Mouse (Mus musculus): ENCODE data around the gene Pfn3. TPM values are rescaled to one million over a fixed set of nuclear protein-coding genes. Genes with fewer than 3 reads are reported as not detected.

Pfn3 gene
- total RNA-seq (2021) = not detected
- long read RNA-seq, experiment 1 = 0 reads
- long read RNA-seq, experiment 2 = 0 reads

DNA sequence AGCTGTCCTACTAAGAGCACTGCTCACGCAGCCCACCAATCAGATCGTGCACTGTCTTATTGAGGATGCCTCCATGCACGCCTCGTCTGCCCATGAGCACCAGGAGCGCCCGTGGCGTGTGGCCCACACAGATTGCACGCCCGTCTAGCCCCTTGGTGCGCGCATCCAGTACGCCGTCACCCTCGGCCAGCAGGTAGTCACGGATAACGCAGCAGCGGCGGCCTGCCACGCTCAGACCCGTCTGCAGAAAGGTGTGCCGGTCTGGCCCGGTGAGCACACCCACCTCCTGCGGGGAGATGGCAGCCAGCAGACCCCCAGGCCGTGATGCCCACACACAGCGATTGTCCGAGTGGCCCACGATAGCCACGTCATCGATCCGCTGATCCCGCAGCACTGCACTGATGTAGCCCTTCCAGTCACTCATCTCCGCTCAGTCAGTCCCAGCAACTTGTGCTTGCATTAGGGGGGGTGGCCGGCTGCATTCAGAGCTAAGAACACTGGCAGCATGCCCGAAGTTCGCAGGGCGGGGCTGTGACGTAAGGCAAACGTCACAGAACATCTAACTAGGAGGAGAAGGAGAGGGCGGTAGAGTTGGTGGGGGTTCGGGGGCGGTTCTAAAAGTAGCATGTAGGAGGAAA lies at the start of gene Pfn3:
Pfn3 (minus strand) TSS at position 490 of the 638 bp plus-strand sequence.
- DNase-seq = peak in 1 of 2 experiments; percentile 19

DNA sequence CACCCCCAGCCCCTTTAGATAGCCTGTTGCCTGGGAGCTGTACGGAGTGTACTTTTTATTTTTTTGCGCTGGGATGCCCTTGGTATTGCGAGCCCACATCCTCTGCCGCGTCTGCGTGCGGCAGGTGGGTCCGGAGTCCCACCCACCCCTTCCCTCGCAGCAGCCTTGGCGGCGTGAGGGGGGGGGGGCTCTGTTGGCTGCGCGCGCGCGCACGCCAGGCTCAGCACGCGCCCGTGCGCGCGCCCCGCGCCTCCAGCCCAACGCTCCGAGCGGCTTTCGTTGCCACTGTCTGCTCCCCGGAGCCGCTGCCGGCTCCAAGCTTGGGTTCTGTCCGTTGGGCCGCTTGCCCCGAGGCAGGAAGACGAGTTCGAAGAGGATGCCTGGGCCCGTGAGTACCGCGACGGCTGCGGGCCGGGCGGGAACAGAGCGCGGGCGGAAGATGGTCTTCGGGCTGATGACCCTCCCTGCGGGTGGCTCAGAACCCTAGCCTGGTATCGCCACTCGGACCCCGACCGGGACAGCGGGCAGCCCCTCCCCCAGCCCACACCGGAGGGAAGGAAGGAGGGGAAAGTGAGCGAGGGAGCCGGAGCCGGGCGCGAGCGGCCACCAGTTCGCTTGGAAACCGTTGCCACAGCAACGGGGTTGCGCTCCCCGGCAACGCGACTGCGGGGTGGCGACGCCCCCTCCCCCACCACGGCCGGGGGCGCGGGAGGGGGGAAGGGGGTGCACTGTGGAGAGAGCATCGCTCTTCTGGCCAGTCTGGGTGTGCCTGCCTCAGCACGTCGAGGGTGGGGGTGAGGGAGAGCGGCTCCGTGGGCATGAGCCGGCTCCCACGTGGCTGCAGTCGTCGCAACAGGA lies 49.2 kb upstream of the Pfn3 start, which contains the start of gene Prr7:
Prr7 (plus strand) TSS at position 241 of the 858 bp plus-strand sequence.
- DNase-seq = peak in 1 of 2 experiments; percentile 49

DNA sequence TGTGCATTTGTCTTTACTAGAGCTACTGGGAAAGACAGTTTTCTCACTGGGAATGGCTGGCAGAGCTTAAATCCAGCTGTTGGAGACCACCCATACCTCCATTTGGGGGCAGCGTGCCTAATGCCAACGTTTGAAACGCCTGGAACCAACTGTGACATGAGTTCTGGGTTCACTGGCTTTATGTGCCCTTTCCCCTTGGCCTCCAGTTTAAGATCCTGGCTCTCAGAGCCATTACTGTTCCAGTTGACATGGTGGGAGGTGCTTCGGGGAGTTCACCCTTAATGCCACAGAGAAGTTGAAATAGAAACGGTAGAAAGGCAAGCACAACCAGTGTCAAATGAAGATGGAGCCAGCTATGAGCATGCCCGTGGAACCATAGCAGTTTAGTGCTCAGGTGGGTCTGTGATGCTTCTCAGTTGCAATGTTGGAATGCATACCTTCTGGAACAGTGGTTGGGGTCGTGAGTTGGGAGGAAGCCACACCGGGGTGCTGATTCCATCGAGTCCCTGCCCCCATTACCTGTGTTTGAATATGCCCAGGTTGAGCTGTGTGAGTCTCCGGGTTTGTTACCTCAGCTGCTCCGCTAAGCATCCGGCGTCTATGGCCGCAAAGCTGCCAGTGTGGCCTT lies 48.5 kb upstream of the Pfn3 start:
- DNase-seq = peak in 1 of 2 experiments; percentile 33

DNA sequence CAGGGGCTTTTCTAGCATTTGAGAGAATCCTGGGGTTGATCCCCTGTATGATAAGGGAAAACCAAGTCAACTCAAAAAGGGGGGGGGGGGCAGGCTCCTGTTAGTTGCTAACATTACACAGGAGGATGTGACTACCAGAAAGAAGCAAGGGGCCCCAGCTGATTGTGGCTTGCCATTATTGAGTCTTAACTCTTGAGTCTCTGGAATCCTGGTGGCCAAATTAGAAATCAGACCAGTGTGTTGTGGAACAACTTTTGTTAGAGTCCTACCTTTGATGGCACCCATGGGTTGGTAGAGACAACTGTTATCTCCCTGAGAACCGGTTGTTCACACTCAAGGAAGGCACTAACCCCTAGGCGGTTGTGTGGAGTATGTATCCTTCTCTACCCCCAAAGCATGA lies 47.9 kb upstream of the Pfn3 start:
- DNase-seq = no peak

DNA sequence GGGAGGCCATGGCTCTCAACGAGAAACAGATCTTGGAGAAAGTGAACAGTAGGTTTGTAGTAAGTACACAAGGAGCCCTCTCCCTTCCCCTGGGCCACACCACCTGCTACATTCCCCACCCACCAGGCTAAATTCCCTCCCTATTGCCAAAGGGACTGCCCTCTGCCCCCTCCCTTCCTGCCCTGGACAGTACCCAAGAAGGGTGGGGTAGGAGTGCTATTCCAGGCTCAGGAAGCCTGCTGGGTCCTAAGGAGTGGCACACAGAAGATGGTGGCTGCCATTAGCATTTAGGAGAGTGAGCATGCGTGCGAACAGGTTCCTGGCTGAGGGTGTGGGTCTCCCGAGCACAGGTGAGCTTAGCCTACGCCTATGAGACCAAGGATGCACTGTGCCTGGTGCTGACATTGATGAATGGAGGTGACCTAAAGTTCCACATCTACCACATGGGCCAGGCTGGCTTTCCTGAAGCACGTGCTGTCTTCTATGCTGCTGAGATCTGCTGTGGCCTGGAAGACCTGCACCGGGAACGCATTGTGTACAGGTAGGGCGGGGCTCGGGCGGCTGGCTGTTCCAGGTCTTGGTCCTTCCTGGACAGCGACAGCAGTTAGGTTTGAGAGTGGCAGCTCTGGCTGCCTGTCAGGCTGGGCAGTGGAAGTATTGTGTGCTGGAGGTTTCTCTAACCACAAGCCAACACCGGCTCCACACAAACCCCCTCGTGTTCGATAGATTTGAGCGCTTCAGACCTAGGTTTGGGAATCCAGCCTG lies 36.9 kb upstream of the Pfn3 start:
- peak; percentile 68 to 78 for DNase-seq

DNA sequence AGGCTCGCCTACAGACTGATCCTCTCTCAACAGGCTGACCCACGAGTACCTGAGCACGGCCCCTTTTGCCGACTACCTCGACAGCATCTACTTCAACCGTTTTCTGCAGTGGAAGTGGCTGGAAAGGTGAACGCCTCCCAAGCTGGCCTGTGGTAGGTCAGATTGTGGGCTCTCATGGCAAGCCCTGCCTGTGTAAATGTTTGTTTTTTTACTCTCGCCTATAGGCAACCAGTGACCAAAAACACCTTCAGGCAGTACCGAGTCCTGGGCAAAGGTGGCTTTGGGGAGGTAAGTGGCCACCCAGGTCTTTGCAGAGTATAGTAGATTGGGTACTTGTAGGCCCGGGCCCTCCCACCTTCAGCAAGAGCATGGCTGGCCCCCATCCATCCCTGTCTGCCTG lies 36.3 kb upstream of the Pfn3 start:
- DNase-seq = no peak

DNA sequence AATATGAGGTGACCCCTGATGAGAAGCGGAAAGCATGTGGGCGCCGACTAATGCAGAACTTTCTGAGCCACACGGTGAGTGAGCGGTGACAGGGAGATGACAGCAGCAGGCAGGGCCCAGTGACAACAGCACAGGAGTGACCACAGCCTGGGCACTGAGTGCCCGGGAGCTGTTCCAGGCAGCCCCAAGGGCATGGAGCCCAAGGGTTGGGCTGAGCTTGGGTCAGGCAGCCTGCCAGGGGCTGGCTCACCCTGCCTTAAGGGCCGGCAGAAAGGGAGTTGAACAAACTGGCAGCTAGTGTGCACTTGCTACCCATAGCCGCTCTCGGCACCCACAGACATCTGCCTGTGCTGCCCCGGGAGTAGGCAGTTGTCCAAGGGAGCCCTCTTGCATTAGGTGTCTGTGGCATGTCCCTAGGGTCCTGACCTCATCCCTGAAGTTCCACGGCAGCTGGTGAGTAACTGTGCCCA lies 35.5 kb upstream of the Pfn3 start:
- peak; percentile 82 to 90 for DNase-seq

DNA sequence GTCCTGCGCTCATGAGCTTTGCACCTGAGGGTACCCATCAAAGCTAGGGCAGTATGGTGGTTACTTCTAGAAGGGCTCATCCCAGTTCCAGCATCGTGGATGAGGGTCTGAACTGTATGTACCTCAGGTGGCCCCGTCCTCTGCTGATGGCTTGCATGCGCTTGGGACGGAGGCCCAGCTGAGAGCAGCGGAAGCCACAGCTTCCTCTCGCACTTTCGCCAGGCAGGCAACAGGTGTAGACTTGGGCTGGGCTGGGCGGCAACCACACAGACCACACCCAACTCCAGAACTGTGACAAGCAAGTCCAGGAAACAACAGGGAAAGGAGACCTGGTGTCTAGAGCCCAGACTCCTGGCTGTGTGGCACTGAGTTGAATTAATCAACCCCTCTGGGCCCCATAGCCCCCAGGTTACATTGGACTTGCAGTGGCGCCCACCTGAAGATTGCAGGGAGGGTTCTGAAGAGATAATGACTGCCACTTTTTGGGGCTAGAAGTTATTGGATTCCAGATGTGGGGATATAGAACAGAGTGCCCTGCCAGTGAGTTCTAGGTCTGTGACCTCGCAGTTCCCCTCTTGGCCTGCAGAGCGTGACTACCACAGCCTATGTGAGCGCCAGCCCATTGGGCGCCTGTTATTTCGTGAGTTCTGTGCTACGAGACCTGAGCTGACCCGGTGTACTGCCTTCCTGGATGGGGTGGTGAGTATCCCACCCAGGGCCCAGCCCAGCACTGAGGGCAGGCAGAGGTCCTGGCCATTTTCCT lies 34.8 kb upstream of the Pfn3 start:
- DNase-seq = peak; percentile 22 to 45

DNA sequence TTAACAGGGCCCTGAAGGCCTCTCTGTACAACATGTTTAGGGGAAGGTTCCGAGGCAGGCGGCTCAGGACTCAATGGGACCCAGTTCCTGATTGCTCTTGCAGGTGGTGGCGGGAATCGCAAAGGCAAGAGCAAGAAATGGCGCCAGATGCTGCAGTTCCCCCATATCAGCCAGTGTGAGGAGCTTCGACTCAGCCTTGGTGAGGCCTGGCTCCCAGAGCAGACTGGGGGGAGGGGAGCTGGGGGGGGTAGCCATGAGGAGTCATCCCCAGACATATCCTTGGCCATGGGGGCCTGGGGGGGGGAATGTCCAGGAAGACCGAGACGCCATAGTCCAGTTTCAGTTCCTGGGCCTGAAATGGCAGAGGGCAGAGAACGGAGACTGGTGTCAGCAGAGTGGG lies 34.2 kb upstream of the Pfn3 start:
- no peak for DNase-seq

DNA sequence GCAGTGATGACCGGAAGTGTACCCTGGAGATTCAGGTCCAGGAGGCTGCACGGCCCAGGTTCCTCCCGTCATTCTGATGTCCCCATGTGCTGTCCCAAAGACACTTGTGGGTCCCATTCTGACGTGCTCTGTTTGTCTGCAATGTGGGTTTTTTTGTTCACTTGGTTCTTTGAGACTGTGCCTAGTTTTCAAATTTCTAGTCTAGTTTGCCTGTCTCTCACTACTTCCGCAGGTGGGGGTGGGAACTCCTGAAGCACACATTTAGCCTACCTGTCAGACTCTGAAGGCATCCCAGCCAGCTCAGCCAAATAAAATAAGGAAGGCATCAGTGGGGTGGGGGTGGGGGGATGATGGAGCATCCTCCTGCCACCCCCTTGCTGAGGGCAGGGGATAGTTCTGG lies 33.1 kb upstream of the Pfn3 start:
- DNase-seq = no peak

DNA sequence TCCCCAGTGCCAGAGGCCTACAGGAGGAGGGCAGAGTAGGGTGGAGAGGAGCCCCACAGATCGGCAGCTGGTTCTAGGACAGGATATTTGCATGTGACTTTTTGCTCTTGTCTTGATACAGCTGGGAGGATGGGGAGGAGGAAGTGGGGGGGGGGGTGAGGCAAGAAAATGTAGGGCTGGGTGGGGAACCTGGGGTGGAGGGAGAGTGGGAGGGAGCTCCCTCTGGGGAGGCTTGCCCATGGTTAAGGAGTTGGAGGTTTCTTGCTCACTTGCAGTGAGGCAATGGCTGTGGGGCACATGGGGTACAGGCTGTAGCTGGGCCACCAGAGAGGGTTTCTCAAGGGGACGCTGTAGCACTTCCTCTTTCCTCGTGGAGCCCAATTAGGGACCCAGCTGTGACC lies 32.5 kb upstream of the Pfn3 start:
- peak in 1 of 2 experiments; percentile 59 for DNase-seq

DNA sequence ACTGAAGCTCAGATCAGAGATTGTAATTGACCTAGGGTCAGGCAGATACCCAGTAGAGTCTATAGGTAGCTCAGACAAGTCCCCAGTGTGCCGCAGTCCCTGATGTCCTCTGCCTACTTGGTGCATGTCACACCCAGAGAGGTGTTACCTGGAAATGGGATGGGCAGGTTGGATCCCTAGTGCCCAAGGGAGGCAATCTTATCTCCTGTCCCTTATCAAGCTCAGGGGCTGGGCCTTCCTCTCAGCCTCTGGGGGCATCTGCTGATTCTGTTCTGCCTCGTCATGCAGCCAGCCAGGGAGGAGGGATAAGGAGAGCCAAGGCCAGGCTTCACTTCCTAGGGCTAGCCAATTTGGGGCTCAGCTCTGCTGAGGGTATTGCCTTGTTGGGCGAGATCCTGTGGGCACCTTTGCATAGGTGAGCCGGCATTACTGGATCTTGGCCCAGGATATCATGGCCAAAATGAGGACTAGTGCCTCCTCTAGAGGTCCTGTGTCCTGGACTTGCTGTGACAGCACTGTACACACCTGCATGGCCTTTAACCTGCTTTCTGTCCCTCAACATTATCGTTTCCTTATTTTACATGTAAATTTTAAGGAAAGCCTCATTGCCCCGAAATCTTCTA lies 31.6 kb upstream of the Pfn3 start:
- no peak for DNase-seq

DNA sequence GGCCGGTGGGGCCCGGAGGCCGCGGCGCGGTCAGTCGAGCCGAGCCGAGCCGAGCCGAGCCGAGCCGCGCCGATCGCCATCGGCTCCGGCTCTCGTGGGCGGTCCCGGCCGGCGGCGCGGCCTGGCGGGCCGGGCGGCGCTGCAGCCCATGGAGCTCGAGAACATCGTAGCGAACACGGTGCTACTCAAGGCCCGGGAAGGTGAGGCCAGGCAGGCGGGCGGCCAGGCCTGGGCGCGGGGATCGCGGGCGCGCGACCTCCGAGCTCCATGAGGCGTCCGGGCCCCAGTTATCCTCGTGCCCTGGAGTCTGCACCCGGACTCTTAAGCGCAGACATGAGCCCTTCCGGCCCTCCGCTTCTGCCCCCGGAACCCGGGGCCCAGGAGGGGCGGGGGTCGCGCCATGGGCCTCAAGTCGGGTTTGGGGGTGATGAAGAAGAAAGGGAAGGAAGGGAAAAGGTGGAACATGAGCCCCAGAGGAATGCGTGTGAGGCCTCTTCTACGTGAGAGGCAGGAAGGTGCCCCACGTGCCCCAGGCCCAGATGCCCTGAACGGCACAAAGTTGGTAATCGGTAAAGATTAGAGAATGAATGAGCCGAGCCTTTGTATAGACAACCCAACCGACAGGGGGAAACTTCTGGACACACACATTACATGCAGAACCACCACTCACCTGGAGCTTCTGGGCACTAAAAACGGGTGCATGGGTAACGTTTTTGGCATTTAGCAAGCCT lies 30.5 kb upstream of the Pfn3 start:
- DNase-seq = no peak

DNA sequence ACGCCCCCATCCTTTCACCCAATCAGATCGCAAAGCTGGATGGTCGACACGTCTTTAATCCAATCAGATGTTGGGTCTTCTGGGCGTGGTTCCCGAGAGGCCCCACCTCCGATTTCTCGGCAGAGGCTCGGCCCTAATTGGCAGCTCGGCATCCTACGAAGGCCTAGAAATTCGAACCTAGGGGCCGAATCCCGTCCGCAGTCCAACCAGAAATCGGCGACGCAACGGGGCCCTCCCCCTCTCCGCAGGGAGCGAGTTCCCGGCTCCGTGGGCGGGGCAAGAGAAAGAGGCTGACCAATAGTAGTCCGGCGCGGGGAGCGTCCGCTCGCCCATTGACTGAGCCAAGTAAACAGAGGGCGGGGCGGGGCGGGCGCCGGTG lies 29.9 kb upstream of the Pfn3 start, which contains the start of gene Grk6:
Grk6 (plus strand) TSS at position 136 of the 379 bp plus-strand sequence.
- peak; percentile 100 for DNase-seq

DNA sequence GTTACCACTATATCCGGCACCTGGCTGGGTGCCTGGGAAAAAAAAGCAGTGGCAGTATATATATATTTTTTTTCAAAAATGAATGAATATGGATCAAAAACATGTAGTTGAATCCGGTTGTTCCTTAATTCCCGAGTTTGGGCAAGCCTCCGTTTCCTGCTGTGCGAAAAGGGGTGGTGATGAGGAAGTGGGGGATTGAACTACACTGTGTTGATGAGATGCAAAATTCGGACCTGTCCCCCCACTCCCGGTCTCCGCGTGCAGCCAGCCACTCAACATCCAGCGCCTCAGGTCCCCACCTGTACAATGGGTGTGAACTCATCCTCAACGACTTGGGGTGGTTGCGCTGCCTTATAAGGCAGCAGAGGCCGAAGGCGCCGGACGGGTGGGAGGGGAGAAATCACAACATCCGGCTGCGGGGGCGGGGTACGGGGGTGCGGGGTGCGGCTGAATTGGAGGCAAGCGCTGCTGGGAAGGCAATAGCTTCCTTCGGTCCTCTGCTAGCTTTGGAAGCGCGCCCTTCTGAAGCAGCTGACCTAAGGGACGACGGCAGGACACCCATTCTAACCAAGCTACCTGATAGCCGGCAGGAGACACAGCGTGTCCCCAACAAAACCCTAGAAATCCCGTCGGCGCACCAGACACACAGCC lies 29.4 kb upstream of the Pfn3 start:
- no peak for DNase-seq

DNA sequence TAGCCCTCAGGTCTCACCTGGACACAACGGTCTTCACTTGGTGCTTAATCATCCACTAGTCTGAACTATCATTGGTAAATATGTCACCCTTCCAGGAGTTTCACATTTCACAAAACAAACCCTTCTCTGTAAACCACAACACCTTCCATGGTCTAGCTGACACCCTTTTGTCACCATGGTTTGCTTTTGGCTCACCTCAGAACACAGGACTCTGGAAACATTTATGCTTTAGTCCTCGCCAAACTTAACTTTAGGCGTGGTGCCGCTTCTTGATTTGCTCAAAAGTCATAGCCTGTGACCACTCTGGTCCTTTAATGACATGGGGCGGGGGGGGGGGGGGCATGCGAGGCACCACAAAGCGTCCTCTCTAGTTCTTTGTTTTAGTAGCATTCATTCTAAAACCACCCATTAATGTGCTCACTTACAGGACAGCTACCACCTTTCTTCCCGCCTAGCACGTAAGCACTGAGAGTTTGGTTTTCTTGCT lies 28.8 kb upstream of the Pfn3 start:
- DNase-seq = no peak

DNA sequence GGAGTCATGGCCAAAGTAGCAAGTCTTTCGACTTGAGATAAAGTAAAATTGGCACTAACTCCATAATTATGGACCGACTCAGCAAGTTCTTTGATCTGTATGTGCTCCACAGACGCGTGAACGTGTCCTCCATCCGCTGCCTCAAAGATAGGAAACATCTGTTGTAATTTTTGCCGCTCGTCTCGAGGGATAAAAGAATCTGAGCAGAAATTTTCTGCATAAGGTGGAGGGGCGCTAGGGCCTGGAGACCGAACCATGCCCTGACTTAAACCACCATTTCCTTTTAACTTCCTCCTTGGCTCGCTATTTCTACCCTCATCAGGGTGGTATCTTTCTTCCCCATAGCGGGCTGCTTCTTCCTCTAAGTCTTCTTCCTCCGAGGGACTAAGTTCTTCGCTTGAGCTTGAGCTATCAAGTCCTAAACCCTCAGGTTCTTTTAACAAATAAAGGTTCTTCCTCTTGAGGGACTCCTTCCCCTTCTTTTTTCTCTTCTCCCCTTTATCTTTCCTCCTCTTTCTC lies 22.1 kb upstream of the Pfn3 start:
- peak in 1 of 2 experiments; percentile 29 for DNase-seq

DNA sequence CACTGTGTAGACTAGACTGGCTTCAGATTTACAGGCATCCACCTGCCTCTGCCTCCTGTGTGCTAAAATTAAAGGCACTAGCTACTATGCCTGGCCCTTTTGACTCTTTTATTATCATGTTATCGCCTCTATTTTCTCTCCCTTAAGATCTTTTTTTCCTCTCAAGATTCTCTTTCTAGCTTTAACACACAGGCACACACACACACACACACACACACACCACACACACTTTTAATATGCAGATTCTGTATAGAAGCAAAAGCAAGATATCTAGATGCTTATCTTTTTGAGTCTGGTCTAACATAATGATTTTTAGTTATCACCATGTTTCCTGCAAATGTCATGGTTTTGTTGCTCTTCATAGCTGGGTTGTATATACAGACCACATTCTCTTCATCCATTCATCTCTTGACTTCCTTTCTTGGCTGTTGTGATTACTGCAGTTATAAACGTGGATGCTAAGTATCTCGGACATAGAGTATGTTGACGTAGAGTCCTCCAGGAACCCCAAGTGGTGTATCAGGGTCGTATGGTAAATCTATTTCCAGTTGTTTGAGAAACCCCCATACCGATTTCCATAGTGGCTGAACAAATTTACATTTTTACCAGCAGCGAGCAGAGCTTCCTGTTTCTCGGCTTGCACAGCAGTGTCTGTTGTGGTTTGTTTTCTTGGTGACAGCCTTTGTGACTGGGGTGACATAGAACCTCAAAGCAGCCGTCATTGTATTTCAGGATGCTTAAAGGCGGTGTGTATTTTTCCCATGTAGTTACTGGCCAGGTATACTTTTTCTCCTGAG lies 17.1 kb upstream of the Pfn3 start:
- peak in 1 of 2 experiments; percentile 31 for DNase-seq

Measured in heart, adult 18-20 months (tissue).